Mouse (Mus musculus): ENCODE measurements around the gene Ifi203. TPM values are rescaled to one million over a fixed set of nuclear protein-coding genes. Genes with fewer than 3 reads are reported as not detected.

The Ifi203 gene
- polyA plus RNA-seq, 1 experiment, result 2.3 TPM

Other genes with a start within 250 kb of the Ifi203 start
- 1.3 and 1.8 TPM in 2 replicates for gene Ifi207, start 200.9 kb downstream of the Ifi203 start, polyA plus RNA-seq (2012; rRNA removed)
- gene Ifi204, start 175.7 kb downstream of the Ifi203 start, polyA plus RNA-seq (2012; rRNA removed), result 0.06 and 0.14 TPM in 2 replicates
- gene Ifi211, start 29.6 kb downstream of the Ifi203 start, polyA plus RNA-seq (2012; rRNA removed), result 0.06 and 0.15 TPM in 2 replicates
- 0.19 and 0.33 TPM in 2 replicates for gene Mndal, start 181 bp downstream of the Ifi203 start, polyA plus RNA-seq (2012; rRNA removed)
- gene Ifi202b, start 40.1 kb upstream of the Ifi203 start, polyA plus RNA-seq (2012; rRNA removed), result 0.10 TPM in 1 of 2 replicates, not detected in the other
- 0.06 and 0.10 TPM in 2 replicates for gene Ifi205, start 89.1 kb upstream of the Ifi203 start, polyA plus RNA-seq (2012; rRNA removed)
- 0.10 and 0.11 TPM in 2 replicates for gene Olfr433, start 98.0 kb upstream of the Ifi203 start, polyA plus RNA-seq (2012; rRNA removed)
- 0.34 TPM in 1 of 2 replicates, not detected in the other for gene Olfr432, start 106.5 kb upstream of the Ifi203 start, polyA plus RNA-seq (2012; rRNA removed)
- gene Olfr430, start 123.9 kb upstream of the Ifi203 start, polyA plus RNA-seq (2012; rRNA removed), result not detected in 2 replicates
- gene Olfr429, start 141.7 kb upstream of the Ifi203 start, polyA plus RNA-seq (2012; rRNA removed), result not detected in 2 replicates
- gene Olfr427, start 154.2 kb upstream of the Ifi203 start, polyA plus RNA-seq (2012; rRNA removed), result not detected in 2 replicates
- not detected in 2 replicates for gene Olfr231, start 178.5 kb upstream of the Ifi203 start, polyA plus RNA-seq (2012; rRNA removed)
- gene Olfr424, start 188.8 kb upstream of the Ifi203 start, polyA plus RNA-seq (2012; rRNA removed), result 0.10 TPM in 1 of 2 replicates, not detected in the other
- gene Olfr420, start 213.0 kb upstream of the Ifi203 start, polyA plus RNA-seq (2012; rRNA removed), result not detected in 2 replicates
- not detected in 2 replicates for gene Spta1, start 230.1 kb upstream of the Ifi203 start, polyA plus RNA-seq (2012; rRNA removed)

All from small intestine, adult 2 months (tissue).